Mouse (Mus musculus) forebrain, embryonic 10.5 days (tissue): ENCODE data around the gene Lrp8. TPM values are rescaled to one million over a fixed set of nuclear protein-coding genes. Genes with fewer than 3 reads are reported as not detected.

ENCODE experiments used
- DNase-seq: peaks from one replicate; pipeline ENCODE4 v3.0.0-alpha.2; 2017; ENCODE audit warnings: low spot score; ENCODE audit errors: extremely low spot score
- H3K27ac ChIP-seq: fragments of 300-500 bp; sonication (generic); 2 replicates; pipeline ENCODE4 v1.5.1; 2016; ENCODE audit warnings: mild to moderate bottlenecking
- H3K27me3 ChIP-seq: fragments of 300-500 bp; sonication (generic); 2 replicates; pipeline ENCODE4 v1.6.1; 2016; ENCODE audit warnings: mild to moderate bottlenecking; ENCODE audit not compliant: poor library complexity, severe bottlenecking
- H3K36me3 ChIP-seq: fragments of 300-500 bp; sonication (generic); replicated peaks from 2 replicates; pipeline ENCODE4 v1.6.1; 2016; ENCODE audit warnings: mild to moderate bottlenecking, moderate library complexity
- H3K4me1 ChIP-seq: fragments of 300-500 bp; sonication (generic); 2 replicates; pipeline ENCODE4 v1.6.1; 2016
- H3K4me3 ChIP-seq: fragments of 300-500 bp; sonication (generic); 2 replicates; pipeline ENCODE4 v1.5.1; 2016; ENCODE audit warnings: mild to moderate bottlenecking, moderate library complexity
- H3K9me3 ChIP-seq: fragments of 300-500 bp; sonication (generic); 2 replicates; pipeline ENCODE4 v1.6.1; 2016; ENCODE audit warnings: mild to moderate bottlenecking, moderate library complexity
- WGBS: fragments of 180-500 bp; shearing (Covaris S2); methylation state at CpG from one replicate; pipeline ENCODE4 v1.1.7; 2016; 5-methylcytosine and 5-hydroxymethylcytosine counted together
- polyA plus RNA-seq: library from polyadenylated mRNA; unstranded; fragments of >200 nt; fragmentation: Nextera tagmentation; extraction: Ambion mirVana; gene quantifications from 2 replicates; pipeline ENCODE4 v1.2.1, GENCODE M21; 2016

The Lrp8 gene
- polyA plus RNA-seq = 11.2 and 11.3 TPM in 2 replicates

- Histone ChIP-seq H3K4me3 (peak within 1 kb of the TSS; percentile 87), H3K27me3 (0 out of 2 replicates have a peak, but pooled peaks cover 16% of the 10 kb centered on the region), H3K36me3 (peaks cover 30% of the 10 kb centered on the region), H3K4me1 (peaks cover 59% of the 10 kb centered on the region), H3K27ac (peak within 1 kb of the TSS; percentile 94), H3K9me3 (no peaks in the 10 kb centered on the region)
- 2% methylated on average over 44 of the region's 44 CpGs for WGBS
- no peak for DNase-seq
Observed at GRCm38 (mm10) chr4:107802185-107802449, at the start of gene Lrp8. Gene Lrp8, plus strand, starts transcription at chr4:107802261.

DNA sequence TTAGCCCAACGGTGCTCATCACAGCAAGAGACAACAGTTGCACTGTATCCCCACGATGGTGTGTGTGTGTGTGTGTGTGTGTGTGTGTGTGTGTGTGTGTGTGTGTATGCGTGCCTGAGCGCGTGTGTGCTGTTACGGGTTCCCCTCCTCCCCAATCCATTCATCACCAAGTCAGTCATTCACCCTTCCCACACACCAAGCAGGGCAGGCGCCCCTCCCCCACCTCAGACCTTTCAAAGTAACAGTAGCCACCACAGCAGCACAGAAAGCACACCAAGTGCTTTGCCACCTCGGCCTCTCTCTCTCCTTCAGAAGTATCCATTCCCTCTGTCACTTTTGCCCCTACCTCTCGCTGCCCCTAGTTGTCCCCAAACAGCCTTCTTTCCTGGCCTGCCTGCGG is 45.8 kb upstream of the Lrp8 start:
- no peak overlapping the region for H3K4me3 ChIP-seq

GRCm38 (mm10) chr4:107757487-107758470 is 44.3 kb upstream of the Lrp8 start:
- peak overlapping the region; percentile 21 for H3K27ac ChIP-seq
- H3K36me3 ChIP-seq = no peaks in the 10 kb centered on the region
- no peaks in the 10 kb centered on the region for H3K9me3 ChIP-seq
- H3K4me3 ChIP-seq = no peak overlapping the region
- H3K27me3 ChIP-seq = peaks cover 47% of the 10 kb centered on the region
- DNase-seq = no peak
- WGBS = 72% methylated on average over 15 of the region's 15 CpGs
- H3K4me1 ChIP-seq = peaks cover 51% of the 10 kb centered on the region

More for the DNA sequence above, 45.8 kb upstream of the Lrp8 start:
- H3K27ac ChIP-seq = peak overlapping the region; percentile 4; the same call in 1 of the 2 replicates
- peaks cover 38% of the 10 kb centered on the region for H3K27me3 ChIP-seq
- peaks cover 58% of the 10 kb centered on the region for H3K4me1 ChIP-seq
- DNase-seq = no peak
- WGBS = 35% methylated on average over 9 of the region's 10 CpGs
- H3K9me3 ChIP-seq = no peaks in the 10 kb centered on the region
- H3K36me3 ChIP-seq = no peaks in the 10 kb centered on the region

DNA sequence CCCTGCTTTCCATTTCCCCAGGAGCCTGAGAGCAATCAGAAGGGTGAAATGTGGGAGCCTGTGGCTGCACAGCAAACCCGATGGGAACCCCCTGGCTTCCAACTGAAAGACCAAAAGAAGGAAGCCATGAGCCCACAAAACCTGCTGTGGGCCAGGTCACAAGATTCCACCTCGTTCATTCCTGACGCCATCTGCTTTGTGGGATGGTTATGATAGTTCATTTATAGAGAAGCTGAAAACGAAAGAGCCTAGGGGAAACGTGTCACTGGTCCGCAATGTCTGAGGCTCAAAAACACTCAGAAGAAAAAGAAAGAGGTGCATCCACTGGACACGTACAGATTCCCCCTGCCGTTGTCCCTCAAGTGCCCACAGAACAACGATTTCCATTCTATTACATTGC is 43.1 kb upstream of the Lrp8 start:
- Histone ChIP-seq H3K4me3 (no peak overlapping the region), H3K9me3 (no peaks in the 10 kb centered on the region)
- WGBS = 89% methylated on average over 9 of the region's 9 CpGs

GRCm38 (mm10) chr4:107763001-107763400 is 39.1 kb upstream of the Lrp8 start:
- H3K27me3 ChIP-seq = peaks cover 28% of the 10 kb centered on the region
- WGBS = 74% methylated on average over 3 of the region's 3 CpGs
- DNase-seq = no peak
- H3K4me3 ChIP-seq = no peak overlapping the region
- no peaks in the 10 kb centered on the region for H3K9me3 ChIP-seq
- H3K27ac ChIP-seq = no peak overlapping the region
- H3K4me1 ChIP-seq = peaks cover 47% of the 10 kb centered on the region
- H3K36me3 ChIP-seq = no peaks in the 10 kb centered on the region

More for the DNA sequence above, 43.1 kb upstream of the Lrp8 start:
- Histone ChIP-seq H3K4me1 (peaks cover 49% of the 10 kb centered on the region), H3K27ac (peak overlapping the region; percentile 21; the same call in 1 of the 2 replicates), H3K27me3 (peaks cover 47% of the 10 kb centered on the region), H3K36me3 (no peaks in the 10 kb centered on the region)
- no peak for DNase-seq

DNA sequence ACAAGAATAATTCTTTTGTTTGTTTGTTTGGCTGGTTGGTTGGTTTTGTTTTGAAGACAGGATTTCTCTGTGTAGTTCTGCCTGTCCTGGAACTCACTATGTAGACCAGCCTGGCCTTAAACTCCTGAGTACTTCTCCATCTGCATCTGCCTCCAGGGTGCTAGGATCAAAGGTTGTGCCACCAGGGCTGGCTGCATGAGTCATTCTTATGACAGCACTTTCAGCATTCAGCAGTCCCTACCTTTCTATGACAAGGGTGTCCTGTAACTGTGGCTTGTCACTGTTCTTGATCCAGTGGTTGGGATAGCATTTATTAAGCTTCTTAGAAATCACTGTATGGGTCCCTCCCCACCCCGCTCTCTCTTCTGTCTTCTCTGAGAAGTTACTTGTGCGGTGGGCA is 38.5 kb upstream of the Lrp8 start:
- no peak for DNase-seq
- H3K27ac ChIP-seq = no peak overlapping the region
- 94% methylated on average over 2 of the region's 2 CpGs for whole genome bisulfite sequencing
- no peaks in the 10 kb centered on the region for H3K36me3 ChIP-seq
- H3K9me3 ChIP-seq = no peaks in the 10 kb centered on the region
- H3K27me3 ChIP-seq = peaks cover 22% of the 10 kb centered on the region
- no peak overlapping the region for H3K4me3 ChIP-seq
- H3K4me1 ChIP-seq = peaks cover 41% of the 10 kb centered on the region

- no peak for DNase-seq
- Histone ChIP-seq H3K36me3 (no peaks in the 10 kb centered on the region), H3K9me3 (no peaks in the 10 kb centered on the region), H3K27ac (peak overlapping the region; percentile 79), H3K4me1 (peaks cover 32% of the 10 kb centered on the region), H3K27me3 (peaks cover 14% of the 10 kb centered on the region), H3K4me3 (no peak overlapping the region)
- 60% methylated on average over 9 of the region's 9 CpGs for WGBS
Observed at GRCm38 (mm10) chr4:107765196-107765813, 36.8 kb upstream of the Lrp8 start.

DNA sequence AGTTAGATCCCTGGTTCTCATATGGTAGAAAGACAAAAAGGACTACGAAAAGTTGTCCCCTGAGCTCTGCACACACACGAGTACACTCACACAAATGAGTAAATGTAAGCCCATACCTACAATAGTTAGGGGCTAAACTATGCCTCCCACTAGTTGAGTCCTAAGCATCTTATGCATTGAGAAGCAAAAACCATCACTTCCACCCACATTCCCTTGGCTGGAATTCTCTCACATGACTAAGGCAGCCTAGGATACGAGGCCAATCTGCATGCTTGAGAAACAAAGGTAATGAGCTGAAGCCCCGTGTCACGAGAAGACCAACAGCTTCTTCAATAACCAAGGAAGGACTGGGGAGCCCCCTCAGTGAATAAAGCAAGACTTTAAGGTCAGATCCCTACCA is 35.9 kb upstream of the Lrp8 start:
- no peak for DNase-seq
- peak overlapping the region; percentile 79 for H3K27ac ChIP-seq
- 49% methylated on average over 5 of the region's 5 CpGs for WGBS

DNA sequence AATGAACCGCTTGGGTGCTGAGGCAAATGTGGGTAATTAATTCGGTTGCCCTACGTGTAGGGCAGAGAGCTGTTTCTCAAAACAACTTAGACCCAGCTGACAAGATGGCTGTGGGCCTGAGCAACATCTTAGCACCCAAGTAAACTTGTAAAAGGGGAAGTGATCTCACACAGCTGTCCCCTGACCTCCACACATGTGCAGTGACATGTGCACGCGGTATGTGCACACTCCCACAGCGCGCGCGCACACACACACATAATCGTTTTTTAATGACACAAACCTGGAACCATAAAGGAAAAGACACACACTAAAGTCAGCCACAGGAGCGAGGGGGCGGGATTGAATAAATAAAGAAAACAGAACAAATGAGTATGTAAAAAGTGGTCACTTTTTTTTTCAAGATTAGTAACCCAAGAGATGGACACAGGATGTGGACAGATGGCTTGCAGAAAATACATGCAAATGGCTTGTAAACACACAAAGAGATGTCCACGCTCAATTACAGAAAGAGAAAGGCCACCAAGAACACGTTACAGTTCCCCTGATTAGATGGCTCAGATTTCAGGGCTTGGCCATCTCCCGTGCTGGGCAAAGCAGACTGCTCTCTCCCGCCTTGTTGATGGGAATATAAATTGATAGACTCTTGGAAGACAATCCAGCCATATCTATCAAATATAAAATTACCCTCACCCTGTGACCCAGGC is 29.8 kb upstream of the Lrp8 start:
- no peak overlapping the region for H3K4me3 ChIP-seq
- no peak for DNase-seq

More for the DNA sequence above, 35.9 kb upstream of the Lrp8 start:
- Histone ChIP-seq H3K27me3 (peaks cover 10% of the 10 kb centered on the region; the same call in 1 of the 2 replicates), H3K36me3 (no peaks in the 10 kb centered on the region), H3K9me3 (no peaks in the 10 kb centered on the region), H3K4me3 (no peak overlapping the region), H3K4me1 (peaks cover 30% of the 10 kb centered on the region)

GRCm38 (mm10) chr4:107774868-107775267 is 27.2 kb upstream of the Lrp8 start:
- Histone ChIP-seq H3K27me3 (peaks cover 6% of the 10 kb centered on the region; the same call in 1 of the 2 replicates), H3K4me1 (peaks cover 42% of the 10 kb centered on the region), H3K4me3 (no peak overlapping the region), H3K9me3 (peaks cover 5% of the 10 kb centered on the region; the same call in 1 of the 2 replicates), H3K27ac (peak overlapping the region; percentile 83), H3K36me3 (no peaks in the 10 kb centered on the region)
- no peak for DNase-seq
- WGBS = 82% methylated on average over 2 of the region's 2 CpGs

More for the DNA sequence above, 29.8 kb upstream of the Lrp8 start:
- peaks cover 5% of the 10 kb centered on the region; the same call in 1 of the 2 replicates for H3K9me3 ChIP-seq
- 0 out of 2 replicates have a peak overlapping the region, but pooled peaks have one; percentile 20 for H3K27ac ChIP-seq
- 0 out of 2 replicates have a peak, but pooled peaks cover under 1% of the 10 kb centered on the region for H3K27me3 ChIP-seq
- WGBS = 86% methylated on average over 16 of the region's 16 CpGs
- no peaks in the 10 kb centered on the region for H3K36me3 ChIP-seq
- peaks cover 42% of the 10 kb centered on the region for H3K4me1 ChIP-seq

DNA sequence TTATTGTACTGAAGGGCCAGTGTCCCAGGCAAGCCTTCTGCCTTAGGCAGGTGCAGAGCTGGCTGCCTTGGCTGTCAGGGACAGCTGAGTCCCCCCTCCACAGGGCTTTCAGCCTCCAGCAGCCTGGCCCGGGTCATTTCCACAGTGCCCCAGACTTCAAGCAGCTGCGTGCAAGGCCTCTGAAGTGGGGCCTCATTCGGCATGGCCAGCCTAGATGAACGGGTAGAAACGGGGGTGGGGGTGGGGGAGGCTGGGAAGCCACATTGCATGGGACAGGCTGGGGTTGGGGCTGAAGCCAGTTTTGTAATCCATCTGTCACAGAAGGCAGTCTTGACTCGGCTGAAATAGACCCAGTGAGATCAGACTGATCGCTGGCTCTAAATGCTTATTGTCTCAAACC is 26.4 kb upstream of the Lrp8 start:
- Histone ChIP-seq H3K27ac (peak overlapping the region; percentile 83), H3K4me3 (no peak overlapping the region), H3K9me3 (peaks cover 5% of the 10 kb centered on the region; the same call in 1 of the 2 replicates), H3K4me1 (peaks cover 50% of the 10 kb centered on the region), H3K27me3 (peaks cover 9% of the 10 kb centered on the region; the same call in 1 of the 2 replicates), H3K36me3 (no peaks in the 10 kb centered on the region)
- no peak for DNase-seq
- WGBS = 34% methylated on average over 7 of the region's 7 CpGs

DNA sequence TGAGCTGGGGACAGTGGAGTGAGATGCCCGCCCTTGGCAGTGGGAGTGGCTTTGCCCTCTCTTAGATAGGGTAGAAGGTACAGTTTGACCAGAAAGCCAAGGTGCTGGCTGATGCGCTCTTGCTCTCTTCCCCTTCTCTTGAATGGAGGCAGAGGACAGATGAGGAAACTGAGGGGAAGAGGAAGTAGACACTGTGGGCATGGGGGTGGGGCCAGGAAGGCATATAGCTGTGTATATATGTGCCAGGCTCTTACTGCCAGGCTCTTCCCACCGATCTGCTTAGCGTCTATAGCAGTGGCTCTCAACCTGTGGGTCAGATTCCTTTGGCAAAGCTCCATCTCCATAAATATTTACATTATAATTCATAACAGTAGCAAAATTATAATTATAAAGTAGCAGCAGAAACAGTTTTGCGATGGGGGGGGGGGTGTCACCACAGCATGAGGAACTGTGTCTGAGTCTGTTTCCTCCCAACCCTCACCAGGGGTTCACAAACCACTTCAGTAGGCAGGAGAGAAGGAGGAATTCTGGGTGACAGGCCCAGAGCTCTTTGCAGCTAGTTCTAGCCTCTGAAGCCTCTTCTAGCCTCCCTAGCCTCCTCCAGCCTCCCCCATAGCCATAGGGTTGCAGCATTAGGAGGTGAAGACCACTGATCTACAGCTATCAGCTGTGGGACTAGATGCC is 24.9 kb upstream of the Lrp8 start:
- Histone ChIP-seq H3K27ac (peak overlapping the region; percentile 62; the same call in 1 of the 2 replicates), H3K4me1 (peaks cover 58% of the 10 kb centered on the region), H3K27me3 (peaks cover 18% of the 10 kb centered on the region), H3K4me3 (no peak overlapping the region), H3K9me3 (peaks cover 5% of the 10 kb centered on the region; the same call in 1 of the 2 replicates), H3K36me3 (no peaks in the 10 kb centered on the region)
- 91% methylated on average over 5 of the region's 5 CpGs for WGBS
- DNase-seq = no peak
